Mouse (Mus musculus): Measurements from ENCODE around the gene Elf4.

GRCm38 (mm10) chrX:48409611-48410387 lies 53.1 kb downstream of the Elf4 start:
- TF ChIP-seq POLR2A (IDR thresholded peaks at IDR 0.05; ENCODE audit: insufficient read depth, low read depth, low read length) (0 out of 2 replicates have a peak, but pooled peaks have one; percentile 33), CTCF (IDR thresholded peaks at IDR 0.05) (peak; percentile 98; the same call in 1 of the 2 replicates), EP300 (IDR thresholded peaks at IDR 0.05; ENCODE audit: insufficient read depth, low read depth, low read length) (no peak)
